Mouse (Mus musculus): Measurements from ENCODE around the gene Lhx2.
A peak's percentile ranks its signal among the peaks of the same experiment; 100 is the strongest.

Gene Lhx2

GRCm38 (mm10) chr2:38359811-38360210, 20.7 kb downstream of the Lhx2 start:
- peak; percentile 43 for DNase-seq (ENCODE audit: low spot score)

GRCm38 (mm10) chr2:38366222-38366621, 27.1 kb downstream of the Lhx2 start:
- DNase-seq (ENCODE audit: low spot score): no peak

GRCm38 (mm10) chr2:38367023-38367422, 27.9 kb downstream of the Lhx2 start:
- no peak for DNase-seq (ENCODE audit: low spot score)

- no peak for DNase-seq (ENCODE audit: low spot score)
Observed at GRCm38 (mm10) chr2:38367852-38368251, 28.8 kb downstream of the Lhx2 start.

GRCm38 (mm10) chr2:38368746-38369330, 29.8 kb downstream of the Lhx2 start:
- peak; percentile 81 for DNase-seq (ENCODE audit: low spot score)

DNA sequence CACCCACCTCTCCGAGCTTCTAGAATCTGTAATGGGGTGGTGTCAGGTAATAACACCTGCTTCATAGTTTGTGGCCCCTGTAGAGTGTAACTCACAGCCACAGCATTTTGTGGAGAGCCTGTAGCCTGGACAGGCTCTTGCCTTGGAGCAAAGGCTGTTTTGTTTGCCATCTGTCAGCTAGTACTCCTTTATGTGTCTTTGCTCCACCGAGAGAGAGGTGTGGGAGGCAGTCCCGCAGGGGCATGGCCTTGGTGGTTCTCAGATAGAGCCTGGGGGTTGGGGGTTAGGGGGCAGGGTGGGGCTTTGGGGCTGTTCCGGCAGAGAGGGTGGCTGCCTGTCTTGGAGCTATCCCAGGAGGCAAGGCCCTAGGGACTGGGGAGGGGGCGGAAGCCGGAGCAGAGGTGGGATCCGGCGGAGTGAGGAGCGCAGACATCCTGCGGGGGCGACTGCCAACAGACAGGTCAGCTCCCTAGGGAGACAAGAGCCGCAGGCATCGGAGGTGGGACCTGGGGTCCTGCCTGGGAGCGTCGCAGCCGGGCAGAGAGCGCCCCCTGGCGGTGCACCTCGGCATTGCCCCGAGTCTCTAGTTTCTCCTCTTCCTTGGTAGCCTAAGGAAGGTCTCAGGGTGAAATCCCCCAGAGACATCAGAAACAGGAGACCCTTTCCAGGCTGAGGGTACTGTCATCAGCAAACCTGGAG, 36.7 kb downstream of the Lhx2 start:
- peak; percentile 77 for DNase-seq (ENCODE audit: low spot score)

GRCm38 (mm10) chr2:38377254-38377653, 38.2 kb downstream of the Lhx2 start:
- DNase-seq (ENCODE audit: low spot score): no peak

- peak; percentile 73 for DNase-seq (ENCODE audit: low spot score)
Observed at GRCm38 (mm10) chr2:38378346-38378745, 39.3 kb downstream of the Lhx2 start.

DNA sequence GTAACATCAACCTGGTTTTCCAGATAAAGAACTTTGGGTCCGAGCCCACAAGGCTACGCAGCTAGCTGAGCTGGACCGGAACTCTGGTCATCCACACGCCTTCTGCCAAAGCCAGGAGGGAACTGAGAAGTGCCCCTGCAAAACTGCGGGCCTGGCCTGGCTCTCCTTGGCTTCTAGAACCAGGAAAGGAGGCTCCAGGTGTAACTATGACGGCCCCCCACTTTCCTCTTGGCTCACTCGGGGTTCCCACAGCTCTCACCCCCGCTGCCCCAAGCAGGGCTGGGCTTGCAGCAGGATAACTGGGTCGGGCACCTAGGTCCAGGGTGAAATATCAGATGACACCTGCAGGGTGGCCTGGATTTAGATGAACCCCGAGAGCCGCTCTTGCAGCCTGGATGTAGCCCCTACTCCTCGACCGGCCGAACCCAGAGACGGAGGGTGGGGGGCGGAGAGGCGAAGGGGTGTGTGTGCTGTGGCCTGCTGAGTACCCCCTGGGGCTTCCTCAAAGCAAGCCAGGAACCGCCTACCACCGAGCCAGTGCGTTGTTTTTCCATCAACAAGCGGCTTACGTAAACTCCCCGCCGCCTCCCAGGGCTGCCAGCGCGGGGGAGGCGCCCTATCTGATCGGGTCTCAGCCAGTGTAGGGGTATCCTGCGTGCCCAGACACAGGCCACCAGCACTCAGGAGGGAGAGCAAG, 39.9 kb downstream of the Lhx2 start:
- no peak for DNase-seq (ENCODE audit: low spot score)

DNA sequence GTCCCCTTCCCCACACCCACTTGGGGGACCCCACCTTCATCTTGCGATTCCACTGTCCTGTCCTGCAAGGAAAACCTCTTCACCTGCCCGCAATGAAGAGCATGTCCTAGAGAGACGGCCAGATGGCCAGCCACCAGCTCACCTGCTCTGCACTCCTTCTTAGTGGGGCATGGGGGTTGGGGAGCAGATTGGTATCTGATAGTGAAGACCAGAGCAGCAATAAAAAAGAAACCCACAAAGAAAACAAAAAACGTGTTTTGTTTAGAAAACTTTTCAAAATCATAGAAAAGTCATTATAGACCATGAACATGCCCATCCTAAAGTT, 40.4 kb downstream of the Lhx2 start:
- DNase-seq (ENCODE audit: low spot score): no peak

DNA sequence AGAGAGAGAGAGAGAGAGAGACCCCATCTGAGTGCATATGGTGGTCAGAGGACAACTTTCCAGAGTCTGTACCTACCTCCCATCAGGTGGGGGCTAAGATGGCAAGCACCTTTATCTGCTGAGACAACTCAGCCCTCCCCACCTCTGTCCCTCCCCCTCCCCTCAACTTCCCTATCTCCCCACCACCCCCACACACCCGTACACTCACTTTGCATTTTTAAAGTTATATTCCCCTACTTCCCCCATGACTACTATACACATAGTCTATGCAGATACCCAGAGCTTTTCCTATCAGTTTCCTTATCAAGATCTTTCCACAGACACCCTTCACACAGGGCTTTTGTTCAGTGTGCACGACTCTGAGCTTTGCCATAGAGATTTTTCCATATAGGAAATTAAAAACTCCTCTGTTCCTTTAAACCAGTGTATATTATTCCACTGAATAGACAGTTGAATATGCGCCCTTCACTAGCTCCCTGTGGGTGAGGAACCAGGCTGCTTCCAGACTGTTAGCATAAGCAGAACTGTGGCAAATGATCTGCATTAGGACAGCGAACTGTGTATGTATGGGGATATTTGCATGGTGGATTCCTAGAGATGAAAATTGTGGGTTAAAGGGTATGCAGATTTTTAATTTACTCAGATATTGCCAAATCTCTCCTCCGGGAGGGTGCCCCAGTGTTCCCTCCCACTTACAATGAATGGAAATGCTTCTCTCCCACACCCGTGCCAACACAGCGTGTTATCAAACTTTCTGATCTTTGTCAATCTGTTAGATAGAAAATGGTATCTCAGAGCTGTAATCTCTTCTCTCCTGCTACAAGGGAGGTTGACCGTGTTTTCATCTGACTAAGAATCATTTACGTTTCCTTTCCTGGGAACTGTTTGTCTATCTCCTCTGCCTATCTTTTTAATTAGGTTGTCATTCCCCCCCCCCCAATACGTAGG, 41.3 kb downstream of the Lhx2 start:
- no peak for DNase-seq (ENCODE audit: low spot score)

GRCm38 (mm10) chr2:38387568-38388262, 48.6 kb downstream of the Lhx2 start:
- no peak for DNase-seq (ENCODE audit: low spot score)

- no peak for DNase-seq (ENCODE audit: low spot score)
Observed at GRCm38 (mm10) chr2:38394977-38395868, 56.1 kb downstream of the Lhx2 start.

DNA sequence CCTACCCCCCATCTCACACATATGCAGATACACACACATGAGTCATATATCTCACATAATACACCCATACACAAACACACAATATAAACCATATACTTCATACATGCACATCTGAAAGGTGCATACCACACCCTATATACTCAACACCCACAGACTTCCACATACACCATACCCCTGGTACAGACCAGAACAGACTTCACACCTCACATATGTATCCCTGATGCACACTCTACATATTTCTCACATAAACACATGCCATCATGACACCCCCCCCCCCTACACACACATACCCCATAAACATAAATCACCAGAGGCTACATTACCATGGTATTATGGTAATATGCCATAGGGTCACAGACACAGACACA, 56.8 kb downstream of the Lhx2 start:
- no peak for DNase-seq (ENCODE audit: low spot score)

DNA sequence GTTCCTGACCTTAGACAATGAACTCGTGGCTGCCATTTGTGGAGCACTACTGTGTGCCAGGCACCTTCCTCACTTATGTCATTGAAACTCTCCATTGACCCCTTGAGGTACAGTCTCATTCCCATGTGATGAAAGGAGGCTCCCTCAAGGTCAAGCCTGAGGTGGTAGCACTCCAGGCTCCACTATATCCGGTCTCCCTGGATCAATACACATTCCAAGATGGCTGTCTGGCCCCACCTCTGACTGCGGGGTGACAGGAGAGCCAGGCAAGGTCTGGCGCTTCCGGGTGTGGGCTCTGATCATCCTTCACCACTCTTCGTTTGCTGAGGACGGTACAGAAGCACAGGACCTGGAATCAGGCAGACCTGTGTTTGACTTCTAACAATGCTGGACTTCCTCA, 58.2 kb downstream of the Lhx2 start:
- DNase-seq (ENCODE audit: low spot score): no peak

DNA sequence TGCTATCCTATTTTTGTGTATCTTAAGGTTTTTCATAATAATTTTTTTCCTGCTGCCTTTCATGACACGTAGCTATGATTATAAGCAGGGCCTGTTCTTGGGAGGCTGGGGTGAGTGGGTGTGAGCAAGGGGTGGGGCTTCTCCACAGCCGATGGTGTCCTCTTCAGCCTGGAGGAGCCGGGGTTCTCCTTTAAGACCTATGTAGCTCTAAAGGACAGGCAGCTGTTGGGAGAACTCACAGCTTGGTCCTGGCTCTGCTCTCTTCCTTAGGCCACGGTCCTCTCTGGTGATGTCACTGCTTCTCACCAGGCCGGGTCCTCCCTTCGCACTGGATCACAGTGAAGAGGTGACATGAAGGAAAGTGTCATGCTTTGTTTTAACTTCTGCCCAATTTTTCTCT, 58.8 kb downstream of the Lhx2 start:
- no peak for DNase-seq (ENCODE audit: low spot score)

DNA sequence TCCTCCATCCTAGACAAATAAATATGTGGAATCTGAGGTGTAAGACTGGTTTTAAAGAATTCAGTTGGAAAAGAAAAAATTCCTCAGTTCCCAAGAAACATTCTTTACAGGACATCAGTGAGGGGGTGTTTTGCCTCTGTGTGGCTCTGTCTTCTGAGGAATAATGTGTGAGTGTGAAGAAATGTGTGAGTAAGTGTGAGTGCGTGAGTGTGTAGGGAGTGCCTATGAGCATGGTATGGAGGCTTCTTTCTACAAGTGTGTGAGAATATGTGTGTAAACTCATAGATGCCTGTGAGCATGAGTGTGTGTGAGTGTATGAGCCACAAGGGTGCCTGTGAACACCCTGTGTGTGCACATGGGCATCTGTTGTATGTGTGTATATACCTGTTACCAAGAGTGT, 63.5 kb downstream of the Lhx2 start:
- no peak for DNase-seq (ENCODE audit: low spot score)

DNA sequence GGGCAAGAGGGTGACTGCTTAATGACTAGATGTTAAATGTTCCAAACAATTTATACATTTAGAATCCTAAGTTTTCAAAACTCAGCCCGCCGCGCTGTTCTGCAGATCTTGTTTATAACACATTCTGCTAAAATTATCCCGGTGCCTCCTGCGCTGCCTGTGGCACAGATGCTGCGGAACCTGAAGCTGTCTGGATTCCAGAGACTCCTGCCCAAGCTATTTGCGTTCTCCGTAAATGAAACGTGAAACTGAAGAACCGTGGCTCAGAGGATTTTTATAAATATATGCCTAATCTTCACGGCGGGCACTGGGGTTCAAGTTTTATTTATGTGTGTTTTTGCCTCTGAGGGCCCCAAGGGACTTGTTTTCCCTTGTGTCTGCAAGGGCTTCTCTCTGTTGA, 64.2 kb downstream of the Lhx2 start:
- no peak for DNase-seq (ENCODE audit: low spot score)

- DNase-seq (ENCODE audit: low spot score): no peak
Observed at GRCm38 (mm10) chr2:38404007-38404596, 65.0 kb downstream of the Lhx2 start.

GRCm38 (mm10) chr2:38405356-38405755, 66.3 kb downstream of the Lhx2 start:
- DNase-seq (ENCODE audit: low spot score): no peak

Measured in embryo, embryonic 10.5 days (tissue).